Mouse (Mus musculus): ENCODE measurements around the gene Cubn.

- TF ChIP-seq MEF2A (IDR thresholded peaks at IDR 0.05; ENCODE audit: extremely low read depth, insufficient replicate concordance, low read depth, low read length, poor library complexity, severe bottlenecking) (no peak), MAZ (IDR thresholded peaks at IDR 0.05; ENCODE audit: low read depth, low read length) (no peak), ZKSCAN1 (IDR thresholded peaks at IDR 0.05; ENCODE audit: low read depth, low read length) (no peak), RAD21 (IDR thresholded peaks at IDR 0.05; ENCODE audit: low read depth, low read length) (no peak), RCOR1 (IDR thresholded peaks at IDR 0.05; ENCODE audit: low read depth, low read length) (no peak), MAFK (IDR thresholded peaks at IDR 0.05; ENCODE audit: borderline replicate concordance, low read depth, low read length) (no peak), MYC (IDR thresholded peaks at IDR 0.05; ENCODE audit: low read depth, low read length) (no peak), POLR2A (IDR thresholded peaks at IDR 0.05; ENCODE audit: control insufficient read depth in 1 of 2, insufficient read depth in 1 of 2, low read depth in 1 of 2, low read length in 2 of 2, poor library complexity in 1 of 2) (no peak), GATA1 (IDR thresholded peaks at IDR 0.05; ENCODE audit: low read depth, low read length) (no peak)
These were observed 33.5 kb downstream of the Cubn start for GRCm38 (mm10) chr2:13458088-13458487.
